Mouse (Mus musculus) inflammation-experienced regulatory T-cells, adult 16 weeks (primary cell): Measurements from ENCODE around the gene Hsd17b14. TPM values are rescaled to one million over a fixed set of nuclear protein-coding genes. Genes with fewer than 3 reads are reported as not detected.

Experiments used
- polyA plus RNA-seq: library from polyadenylated mRNA; unstranded; fragments of 100-300 nt; shearing (Covaris generic); gene quantifications from one replicate; pipeline ENCODE4 v1.2.1, GENCODE M21; 2017

Gene Hsd17b14
- 1.6 TPM for polyA plus RNA-seq

DNA sequence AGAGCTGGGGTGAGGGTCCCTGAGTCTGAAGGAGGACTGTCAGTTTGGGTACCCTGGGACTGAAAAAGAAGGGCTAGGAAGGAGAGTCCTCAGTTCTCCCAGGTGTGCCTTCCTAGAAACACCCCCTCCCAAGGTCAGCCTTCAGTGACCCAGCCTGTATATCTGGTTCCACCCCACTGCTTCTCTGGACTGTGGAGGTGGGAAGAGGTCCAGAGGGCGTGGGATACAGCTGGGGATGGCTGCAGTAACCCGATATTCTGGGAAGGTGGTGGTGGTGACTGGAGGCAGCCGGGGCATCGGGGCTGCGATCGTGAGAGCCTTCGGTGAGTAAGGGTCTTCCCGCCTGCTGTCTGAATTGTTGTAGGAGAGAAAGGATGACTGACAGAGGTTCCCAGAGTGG is at the start of gene Hsd17b14:
Gene Hsd17b14, plus strand, starts transcription at position 150 of the 400 bp plus-strand sequence.

DNA sequence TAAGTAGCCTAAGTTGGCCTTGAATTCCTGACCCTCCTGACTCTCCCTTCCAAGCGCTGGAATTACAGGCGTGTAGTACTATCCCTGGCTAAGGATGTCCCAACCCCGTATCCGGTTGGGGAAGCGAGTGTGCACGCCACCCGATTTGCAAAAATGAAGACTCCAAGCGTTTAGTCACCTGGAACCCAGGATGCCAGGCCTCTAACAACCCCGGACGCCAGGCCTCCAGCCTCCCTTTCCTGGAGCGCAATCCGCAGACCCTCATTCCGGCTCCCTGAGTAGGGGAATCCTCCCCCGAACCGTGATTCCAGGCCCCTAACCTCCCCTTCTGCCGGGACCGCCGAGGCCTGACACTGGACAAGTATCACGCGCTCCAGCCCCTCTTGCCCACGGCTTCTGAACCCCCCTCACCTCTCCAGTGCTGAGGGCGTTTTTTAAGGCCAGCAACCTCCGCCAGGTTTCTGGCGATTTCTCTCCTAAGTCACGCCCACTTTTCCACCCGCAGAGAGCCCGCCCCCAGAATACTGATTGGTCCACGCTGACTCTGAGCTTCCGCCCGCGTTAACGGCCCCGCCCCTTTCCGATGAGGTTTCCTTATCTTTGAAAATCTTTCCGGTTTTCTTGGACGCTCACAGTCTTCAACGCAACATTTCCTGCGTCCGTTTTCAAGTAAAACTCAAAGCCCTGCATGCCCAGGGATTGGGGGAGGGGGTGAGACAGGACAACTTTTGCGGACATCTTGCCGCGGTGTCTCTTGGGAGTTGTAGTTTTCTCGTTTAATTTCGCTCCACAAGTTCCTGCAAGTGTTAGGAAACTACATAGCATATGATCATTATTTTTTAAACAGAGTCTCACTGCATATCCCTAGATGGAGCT is 44.5 kb upstream of the Hsd17b14 start, which contains the start of gene Nucb1:
Gene Nucb1, minus strand, starts transcription at position 495 of the 876 bp plus-strand sequence.

GRCm38 (mm10) chr7:45525809-45526473 is 28.8 kb upstream of the Hsd17b14 start, which contains the start of the genes Ppp1r15a and Plekha4:
Ppp1r15a (minus strand) TSS chr7:45526268.
Plekha4 (plus strand) TSS chr7:45526330.

GRCm38 (mm10) chr7:45570103-45570741 is 15.5 kb downstream of the Hsd17b14 start, which contains the start of gene Bcat2:
Bcat2 (plus strand) TSS chr7:45570153.

GRCm38 (mm10) chr7:45617042-45617695 is 62.5 kb downstream of the Hsd17b14 start, which contains the start of gene Fut1:
Fut1 (plus strand) TSS chr7:45617289.

Other genes starting within 250 kb of the Hsd17b14 start
- 22.4 TPM for gene Trpm4, start 221.1 kb upstream of the Hsd17b14 start, polyA plus RNA-seq
- gene Hrc, start 219.6 kb upstream of the Hsd17b14 start, polyA plus RNA-seq, result not detected
- not detected for gene Ppfia3, start 187.9 kb upstream of the Hsd17b14 start, polyA plus RNA-seq
- not detected for gene Lin7b, start 184.3 kb upstream of the Hsd17b14 start, polyA plus RNA-seq
- 227 TPM for gene Snrnp70, start 159.2 kb upstream of the Hsd17b14 start, polyA plus RNA-seq
- not detected for gene Kcna7, start 149.2 kb upstream of the Hsd17b14 start, polyA plus RNA-seq
- 0.78 TPM for gene Ntf5, start 141.2 kb upstream of the Hsd17b14 start, polyA plus RNA-seq
- not detected for gene Lhb, start 134.1 kb upstream of the Hsd17b14 start, polyA plus RNA-seq
- 18.4 TPM for gene Gys1, start 120.0 kb upstream of the Hsd17b14 start, polyA plus RNA-seq
- 64.0 TPM for gene Ruvbl2, start 116.8 kb upstream of the Hsd17b14 start, polyA plus RNA-seq
- gene Ftl1, start 95.0 kb upstream of the Hsd17b14 start, polyA plus RNA-seq, result 2,222 TPM
- gene Bax, start 88.0 kb upstream of the Hsd17b14 start, polyA plus RNA-seq, result 253 TPM
- 1.0 TPM for gene Tulp2, start 73.0 kb upstream of the Hsd17b14 start, polyA plus RNA-seq
- gene Gm45808, start 68.1 kb upstream of the Hsd17b14 start, polyA plus RNA-seq, result not detected
- gene Dhdh, start 66.1 kb upstream of the Hsd17b14 start, polyA plus RNA-seq, result 0.95 TPM
- gene Nucb1, start 44.5 kb upstream of the Hsd17b14 start, polyA plus RNA-seq, result 310 TPM
- gene Ppp1r15a, start 28.6 kb upstream of the Hsd17b14 start, polyA plus RNA-seq, result 57.1 TPM
- 0.71 TPM for gene Plekha4, start 28.6 kb upstream of the Hsd17b14 start, polyA plus RNA-seq
- gene Bcat2, start 15.3 kb downstream of the Hsd17b14 start, polyA plus RNA-seq, result 68.4 TPM
- not detected for gene Fgf21, start 60.6 kb downstream of the Hsd17b14 start, polyA plus RNA-seq
- not detected for gene Fut1, start 62.4 kb downstream of the Hsd17b14 start, polyA plus RNA-seq
- not detected for gene Izumo1, start 66.9 kb downstream of the Hsd17b14 start, polyA plus RNA-seq
- gene Rasip1, start 72.6 kb downstream of the Hsd17b14 start, polyA plus RNA-seq, result 0.65 TPM
- 0.65 TPM for gene Mamstr, start 85.1 kb downstream of the Hsd17b14 start, polyA plus RNA-seq
- gene Fut2, start 111.5 kb downstream of the Hsd17b14 start, polyA plus RNA-seq, result 0.12 TPM
- not detected for gene Ntn5, start 129.1 kb downstream of the Hsd17b14 start, polyA plus RNA-seq
- gene Sec1, start 139.5 kb downstream of the Hsd17b14 start, polyA plus RNA-seq, result 0.20 TPM
- 9.3 TPM for gene Car11, start 144.9 kb downstream of the Hsd17b14 start, polyA plus RNA-seq
- gene Dbp, start 150.2 kb downstream of the Hsd17b14 start, polyA plus RNA-seq, result 14.7 TPM
- 1,529 TPM for gene Rpl18, start 160.6 kb downstream of the Hsd17b14 start, polyA plus RNA-seq
- gene Sphk2, start 163.1 kb downstream of the Hsd17b14 start, polyA plus RNA-seq, result 40.4 TPM
- gene Fam83e, start 166.3 kb downstream of the Hsd17b14 start, polyA plus RNA-seq, result not detected
- not detected for gene Spaca4, start 170.9 kb downstream of the Hsd17b14 start, polyA plus RNA-seq
- 0.13 TPM for gene Lmtk3, start 228.8 kb downstream of the Hsd17b14 start, polyA plus RNA-seq
- 2.7 TPM for gene Sult2b1, start 229.8 kb downstream of the Hsd17b14 start, polyA plus RNA-seq